Mouse (Mus musculus) megakaryocyte, adult 5-6 weeks (primary cell): ENCODE data around the gene Sema3f. TPM values are rescaled to one million over a fixed set of nuclear protein-coding genes. Genes with fewer than 3 reads are reported as not detected.

ENCODE experiments used
- ATAC-seq: 2 replicates; pipeline ENCODE4 v1.8.0; 2016; ENCODE audit warnings: mild to moderate bottlenecking, inconsistent platforms; ENCODE audit not compliant: poor library complexity, severe bottlenecking
- total RNA-seq, 2 experiments: library from RNA; stranded (forward) in 1 of 2; stranded (reverse) in 1 of 2; fragments of 153-499, 151-499 nt in 1 of 2; fragments of 221-1000, 200-1000 nt in 1 of 2; gene quantifications; 2 replicates each; pipeline versions ENCODE4 v1.2.3 to v1.2.4; 2015 to 2017

Gene Sema3f
- total RNA-seq, 2 experiments from 2014 or later: not detected

GRCm38 (mm10) chr9:107666751-107667205 lies 43.5 kb downstream of the Sema3f start:
- ATAC-seq: no peak

DNA sequence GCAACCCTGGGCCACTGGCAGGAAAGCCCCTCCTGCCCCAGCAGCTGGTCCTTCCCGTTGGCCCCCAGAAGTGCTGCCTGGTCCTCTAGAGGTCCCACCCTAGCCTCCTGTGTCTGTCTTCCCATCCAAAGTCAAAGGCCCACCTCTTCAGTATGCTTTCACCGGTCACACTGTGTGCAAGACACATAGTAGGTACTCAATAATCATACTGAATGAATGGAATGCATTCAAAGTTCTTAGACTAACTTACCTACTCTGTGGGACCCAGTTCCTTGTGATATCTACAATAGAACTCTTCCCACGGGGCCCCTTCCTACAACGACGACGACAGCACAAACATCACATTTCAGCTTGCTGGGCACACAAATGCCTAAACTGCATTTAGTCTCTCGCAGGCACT lies 45.0 kb downstream of the Sema3f start:
- no peak for ATAC-seq

DNA sequence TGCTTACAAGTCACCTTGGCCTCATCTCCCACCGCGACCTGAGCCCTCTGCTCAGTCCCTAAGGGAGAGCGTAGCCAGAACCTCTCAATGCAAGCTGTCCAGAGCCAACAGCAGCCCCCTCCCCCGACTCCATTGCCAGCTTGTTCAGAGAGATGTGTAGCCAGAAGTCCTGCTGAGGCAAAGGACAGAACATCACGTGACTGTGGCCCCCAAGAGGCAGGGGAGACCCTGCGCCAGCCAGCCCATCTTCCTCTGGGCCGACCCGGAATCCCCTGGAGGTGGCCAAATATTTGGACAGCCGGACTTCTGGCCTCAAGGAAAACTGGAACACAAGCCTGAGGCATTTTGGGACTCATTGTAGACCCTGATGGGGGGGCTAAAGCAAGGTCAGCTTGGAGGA lies 46.8 kb downstream of the Sema3f start:
- no peak for ATAC-seq

GRCm38 (mm10) chr9:107662342-107662741 lies 47.9 kb downstream of the Sema3f start:
- ATAC-seq: no peak

DNA sequence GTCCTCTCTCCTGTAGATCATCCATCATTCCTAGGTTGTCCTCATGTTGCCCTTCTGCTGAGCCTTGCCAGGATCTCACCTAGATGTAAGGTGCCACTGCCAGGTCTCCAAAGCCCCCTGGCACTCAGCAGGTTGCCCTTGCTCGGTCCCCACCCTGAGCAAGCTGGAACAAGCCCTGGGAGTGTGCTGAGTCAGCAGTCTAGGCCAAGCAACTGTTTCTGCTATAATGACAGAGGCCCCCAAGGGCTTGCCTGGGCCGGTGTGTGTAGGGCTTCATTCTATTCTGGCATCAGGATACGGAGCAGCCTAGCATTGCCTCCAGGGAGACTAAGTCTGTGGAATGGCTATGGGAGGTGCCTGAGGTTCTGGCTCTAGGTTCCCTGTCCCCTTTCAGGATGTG lies 49.5 kb downstream of the Sema3f start:
- ATAC-seq: no peak

GRCm38 (mm10) chr9:107659961-107660360 lies 50.3 kb downstream of the Sema3f start:
- no peak for ATAC-seq

GRCm38 (mm10) chr9:107659551-107659950 lies 50.7 kb downstream of the Sema3f start:
- no peak for ATAC-seq

- no peak for ATAC-seq
Observed at GRCm38 (mm10) chr9:107658096-107658495, 52.2 kb downstream of the Sema3f start.

DNA sequence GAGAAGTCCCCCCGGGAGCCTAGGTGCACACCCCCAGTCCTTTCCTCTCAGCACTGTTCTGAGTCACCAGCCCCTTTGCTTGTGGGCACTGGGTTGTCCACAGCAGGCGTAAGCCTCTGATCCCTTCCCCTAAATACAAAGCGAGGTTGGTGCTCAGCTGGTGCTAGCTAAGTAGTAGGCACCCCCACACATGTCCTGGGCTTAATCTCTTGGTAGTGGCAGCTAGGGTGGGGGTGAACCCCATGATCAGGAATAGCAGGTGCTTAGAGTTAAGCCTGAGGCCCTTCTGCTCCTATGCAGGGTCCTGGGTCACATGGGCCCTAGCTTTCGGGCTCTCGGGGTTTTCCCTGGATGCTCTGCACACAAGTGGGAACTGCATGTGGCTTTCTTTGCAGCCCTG lies 53.1 kb downstream of the Sema3f start:
- no peak for ATAC-seq

DNA sequence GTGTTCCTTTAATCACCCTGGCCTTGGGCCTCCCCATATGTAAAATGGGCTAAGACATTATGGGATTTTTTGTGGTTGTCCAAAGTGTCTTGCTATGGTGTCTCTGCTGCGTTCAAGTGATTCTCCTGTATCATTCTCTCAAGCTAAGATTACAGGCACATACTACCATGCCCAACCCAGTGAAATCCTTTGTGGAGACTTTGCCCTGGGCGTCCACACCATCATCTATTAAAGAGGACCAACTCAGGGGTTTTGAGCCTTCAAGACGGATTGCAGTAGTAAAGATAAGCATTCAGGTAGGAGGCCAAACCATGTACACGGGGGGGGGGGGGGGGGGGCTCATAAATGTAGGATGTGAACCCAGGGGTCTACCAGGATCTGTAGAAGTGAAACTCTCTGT lies 55.7 kb downstream of the Sema3f start:
- ATAC-seq: no peak

DNA sequence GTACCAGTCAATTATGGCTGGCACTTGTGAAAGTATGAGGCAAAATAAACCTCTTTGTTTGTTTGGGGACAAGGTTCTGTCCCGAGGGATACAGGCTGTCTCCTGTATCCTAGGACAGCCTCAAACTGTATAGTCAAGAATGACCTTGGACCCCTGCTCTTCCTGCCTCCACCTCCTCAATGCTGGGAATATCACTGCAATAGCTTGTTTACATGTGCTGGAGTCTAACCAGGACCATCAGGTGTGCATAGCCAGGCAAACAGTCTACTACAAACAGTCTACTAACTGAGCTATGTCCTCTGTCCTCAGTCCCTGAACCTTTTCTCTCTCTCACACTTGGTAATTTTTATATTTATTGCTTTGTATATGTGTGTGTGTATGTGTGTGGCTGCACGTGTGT lies 56.8 kb downstream of the Sema3f start:
- no peak for ATAC-seq

DNA sequence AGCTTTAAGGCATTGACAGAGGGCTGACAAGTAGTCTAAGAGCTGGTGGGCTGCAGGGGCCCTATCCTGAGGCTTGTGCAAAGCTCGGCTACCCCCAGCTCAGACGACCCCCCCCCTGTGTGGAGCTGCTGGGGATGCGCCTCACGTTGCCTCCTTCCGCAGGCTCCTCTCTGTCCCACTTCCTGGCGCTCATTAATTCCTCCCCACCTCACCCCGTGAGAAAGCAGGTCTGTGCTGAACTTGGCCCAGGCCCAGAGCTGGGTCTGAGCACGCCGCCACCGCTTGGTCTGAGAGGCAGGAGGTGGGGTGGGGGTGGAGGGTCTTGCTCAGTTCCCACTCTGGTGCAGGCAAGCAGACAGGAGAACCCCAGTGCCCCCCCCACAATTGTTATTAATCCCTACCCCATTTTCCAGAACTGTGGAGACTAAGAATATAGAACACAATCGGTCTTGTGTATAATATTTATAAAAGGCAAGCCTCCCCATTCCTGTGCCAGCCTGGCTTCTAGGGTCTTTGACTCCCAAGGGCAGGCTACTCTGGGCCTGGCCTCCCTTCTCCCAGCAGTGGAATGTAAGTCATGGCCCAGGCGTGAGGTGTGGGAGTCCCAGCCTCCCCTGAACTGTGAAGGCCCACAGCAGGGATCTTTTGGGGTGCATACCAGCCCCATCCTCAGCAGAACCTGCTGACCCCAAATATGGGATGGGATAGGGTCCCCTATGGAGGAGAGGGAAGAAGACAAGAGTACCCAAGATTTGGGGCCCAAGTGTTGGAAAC lies 59.4 kb downstream of the Sema3f start:
- ATAC-seq: no peak

GRCm38 (mm10) chr9:107650225-107650624 lies 60.0 kb downstream of the Sema3f start:
- no peak for ATAC-seq

- ATAC-seq: no peak
Observed at GRCm38 (mm10) chr9:107648767-107649166, 61.5 kb downstream of the Sema3f start.

GRCm38 (mm10) chr9:107646975-107647374 lies 63.3 kb downstream of the Sema3f start:
- ATAC-seq: no peak

GRCm38 (mm10) chr9:107645577-107645976 lies 64.7 kb downstream of the Sema3f start:
- peak; percentile 68 for ATAC-seq

- no peak for ATAC-seq
Observed at GRCm38 (mm10) chr9:107645153-107645510, 65.1 kb downstream of the Sema3f start.

GRCm38 (mm10) chr9:107644495-107645152 lies 65.7 kb downstream of the Sema3f start:
- peak; percentile 79 for ATAC-seq

GRCm38 (mm10) chr9:107643544-107644214 lies 66.6 kb downstream of the Sema3f start:
- ATAC-seq: no peak

DNA sequence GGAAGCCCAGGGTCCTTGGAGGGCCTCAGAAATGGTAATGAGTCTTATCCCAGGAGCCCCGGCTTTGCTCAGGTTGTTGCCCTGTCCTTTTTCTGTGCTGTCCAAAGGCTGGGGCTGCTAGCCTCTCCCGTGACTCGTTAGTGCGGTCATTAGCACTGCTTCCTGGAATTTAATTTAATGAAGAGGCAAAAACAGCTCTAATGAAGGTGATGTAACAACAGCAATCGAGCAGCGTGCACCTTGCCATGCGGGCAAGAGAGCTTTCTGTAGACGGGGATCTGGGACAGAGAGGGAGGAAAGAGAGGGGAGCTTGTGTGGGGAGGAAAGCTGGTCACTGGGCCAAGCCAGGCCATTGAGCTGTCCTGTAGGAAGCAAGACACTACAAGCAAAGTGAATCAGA lies 68.6 kb downstream of the Sema3f start:
- ATAC-seq: no peak

- ATAC-seq: peak; percentile 65
Observed at GRCm38 (mm10) chr9:107640257-107640772, 70.0 kb downstream of the Sema3f start.

- ATAC-seq: no peak
Observed at GRCm38 (mm10) chr9:107637070-107637469, 73.2 kb downstream of the Sema3f start.
